Comparison of ENCODE assay signal across 36 mouse cellular contexts in the genomic region with DNA sequence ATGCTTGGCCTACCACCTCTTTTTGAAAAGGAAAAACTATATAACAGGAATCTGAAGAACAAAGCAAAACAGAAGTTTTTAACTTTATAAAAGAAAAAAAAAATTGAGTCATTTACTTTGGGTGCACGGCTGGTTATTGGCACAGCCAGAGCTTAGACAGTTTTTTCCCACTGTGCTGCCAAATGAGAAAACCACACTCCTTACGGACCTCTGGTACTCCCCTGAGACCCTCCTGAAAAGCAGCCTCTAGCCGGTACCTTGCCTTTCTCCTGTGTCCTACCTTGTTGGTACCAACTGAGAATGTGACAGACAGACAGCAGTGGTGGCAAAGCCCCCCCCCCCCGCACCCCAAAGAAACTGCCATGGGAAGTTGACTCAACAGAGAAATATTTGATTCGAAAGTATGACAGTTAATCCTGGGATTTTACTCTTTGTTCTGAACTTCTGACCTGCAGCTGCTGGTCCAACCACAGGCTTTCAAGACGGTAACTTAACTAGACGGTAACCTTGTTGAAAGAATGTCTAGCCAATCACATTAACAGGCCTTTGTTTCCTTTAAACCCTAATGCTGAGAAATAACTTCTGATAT. TPM values are rescaled to one million over a fixed set of nuclear protein-coding genes. Genes with fewer than 3 reads are reported as not detected.
DNase-seq lines count a peak whose midpoint lies in the region; ATAC-seq and TF ChIP-seq lines count a peak whose summit lies in the region.
"Had no signal": no experiment of that assay in that cellular context is flagged by ENCODE, and none has a peak within 500 bp of the region (broad histone marks: within the 10 kb centered on the region; RNA-seq: fewer than 3 reads in every experiment).

No protein-coding gene starts in this region.

- H3K4me2 ChIP-seq in heart, embryonic 12.5 days = no peak overlapping the region
- H3K4me2 ChIP-seq in hindbrain, embryonic 14.5 days (replicated peaks) = no peak overlapping the region
- H3K4me2 ChIP-seq: embryonic facial prominence, embryonic 12.5 days; forebrain, embryonic 12.5 days; heart, embryonic 13.5 days; hindbrain, embryonic 15.5 days; liver, embryonic 15.5 days; midbrain, embryonic 12.5 days; neural tube, embryonic 13.5 days had no signal

- no peaks in the 10 kb centered on the region for H3K9me3 ChIP-seq in heart, embryonic 12.5 days (replicated peaks)
- H3K9me3 ChIP-seq in hindbrain, embryonic 14.5 days (ENCODE audit: control insufficient read depth, low read length) = no peaks in the 10 kb centered on the region
- H3K9me3 ChIP-seq: embryonic facial prominence, embryonic 12.5 days; forebrain, embryonic 12.5 days; heart, embryonic 13.5 days; hindbrain, embryonic 15.5 days; liver, embryonic 15.5 days; megakaryocyte, embryonic 14.5 days; midbrain, embryonic 12.5 days; neural tube, embryonic 13.5 days had no signal

- TF ChIP-seq POLR2A in embryonic fibroblast, embryonic 13.5 days (IDR thresholded peaks at IDR 0.05; ENCODE audit: low read depth, low read length) = no peak

- H3K27me3 ChIP-seq in heart, embryonic 12.5 days (replicated peaks) = no peaks in the 10 kb centered on the region
- H3K27me3 ChIP-seq in hindbrain, embryonic 14.5 days (ENCODE audit: control insufficient read depth, insufficient read depth, low read length) = no peaks in the 10 kb centered on the region
- H3K27me3 ChIP-seq: CH12.LX; embryonic facial prominence, embryonic 12.5 days; forebrain, embryonic 12.5 days; heart, embryonic 13.5 days; hindbrain, embryonic 15.5 days; liver, embryonic 15.5 days; midbrain, embryonic 12.5 days; neural tube, embryonic 13.5 days had no signal

- peak; percentile 89 for DNase-seq in heart, adult 11 months
- peak; percentile 69 for DNase-seq in 3134 (ENCODE audit: extremely low read depth, insufficient read length, low spot score)
- DNase-seq in Muller cell, postnatal 12 days (ENCODE audit: inconsistent ontology term) = peak; percentile 95
- DNase-seq in adrenal gland, adult 18-20 months (ENCODE audit: low spot score in 2 of 2) = no peak
- no peak for DNase-seq in hindbrain, embryonic 14.5 days (ENCODE audit: low spot score)
- DNase-seq: adrenal gland, adult 2 months; adrenal gland, postnatal 36 days; B cell, adult 2 months; cerebellum, adult 8-10 months; cerebellum, postnatal 25 days; forebrain, postnatal 0 days; gastrocnemius, postnatal 14 days; heart, postnatal 10 days; kidney, adult 18-20 months; kidney, postnatal 4 days; left cerebral cortex, postnatal 4 days; liver; lung, postnatal 4 days; right cerebral cortex, postnatal 4 days; thymus, adult 18-20 months; thymus, postnatal 25 days had no signal

- no peak for TF ChIP-seq CTCF in embryonic fibroblast, embryonic 13.5 days (IDR thresholded peaks at IDR 0.05; ENCODE audit: borderline replicate concordance, insufficient read depth, low read length)

- H3K4me1 ChIP-seq in heart, embryonic 12.5 days (replicated peaks) = peaks cover 20% of the 10 kb centered on the region
- peaks cover 26% of the 10 kb centered on the region for H3K4me1 ChIP-seq in embryonic fibroblast, embryonic 13.5 days (ENCODE audit: control insufficient read depth, insufficient read depth, low read length)
- no peaks in the 10 kb centered on the region for H3K4me1 ChIP-seq in hindbrain, embryonic 14.5 days (replicated peaks; ENCODE audit: control insufficient read depth, insufficient read depth, low read length)
- H3K4me1 ChIP-seq: hindbrain, embryonic 15.5 days; neural tube, embryonic 13.5 days had no signal

- 66% methylated on average over 7 of the region's 7 CpGs for WGBS in heart, embryonic 12.5 days
- 71% methylated on average over 7 of the region's 7 CpGs for WGBS in hindbrain, embryonic 14.5 days

- H3K27ac ChIP-seq in heart, embryonic 12.5 days (ENCODE audit: poor library complexity, severe bottlenecking) = no peak overlapping the region
- H3K27ac ChIP-seq in embryonic fibroblast, embryonic 13.5 days (ENCODE audit: insufficient read depth, low read length) = peak overlapping the region; percentile 92
- no peak overlapping the region for H3K27ac ChIP-seq in hindbrain, embryonic 14.5 days
- H3K27ac ChIP-seq: embryonic facial prominence, embryonic 12.5 days; forebrain, embryonic 12.5 days; heart, embryonic 13.5 days; hindbrain, embryonic 15.5 days; kidney, postnatal 0 days; liver, embryonic 15.5 days; midbrain, embryonic 12.5 days; neural tube, embryonic 13.5 days; stomach, postnatal 0 days had no signal

- H3K9ac ChIP-seq in heart, embryonic 12.5 days = no peak overlapping the region
- H3K9ac ChIP-seq in hindbrain, embryonic 14.5 days = no peak overlapping the region
- H3K9ac ChIP-seq: embryonic facial prominence, embryonic 12.5 days; forebrain, embryonic 12.5 days; forebrain, postnatal 0 days; heart, embryonic 13.5 days; hindbrain, embryonic 15.5 days; liver, embryonic 15.5 days; midbrain, embryonic 12.5 days; neural tube, embryonic 13.5 days had no signal

- no peak for ATAC-seq in heart, embryonic 12.5 days (ENCODE audit: insufficient number of reproducible peaks, low FRiP score)
- ATAC-seq in hindbrain, embryonic 14.5 days (ENCODE audit: low FRiP score) = no peak
- ATAC-seq: forebrain, postnatal 0 days; inflammation-experienced regulatory T-cells, adult 6 months had no signal

- H3K36me3 ChIP-seq in heart, embryonic 12.5 days = no peaks in the 10 kb centered on the region
- H3K36me3 ChIP-seq in hindbrain, embryonic 14.5 days (replicated peaks; ENCODE audit: control insufficient read depth, insufficient read depth) = no peaks in the 10 kb centered on the region
- H3K36me3 ChIP-seq: embryonic facial prominence, embryonic 12.5 days; forebrain, embryonic 12.5 days; heart, embryonic 13.5 days; hindbrain, embryonic 15.5 days; liver, embryonic 15.5 days; midbrain, embryonic 12.5 days; neural tube, embryonic 13.5 days had no signal

- H3K4me3 ChIP-seq in heart, embryonic 12.5 days = no peak overlapping the region
- no peak overlapping the region for H3K4me3 ChIP-seq in embryonic fibroblast, embryonic 13.5 days (ENCODE audit: insufficient read depth, low read length)
- H3K4me3 ChIP-seq in hindbrain, embryonic 14.5 days (replicated peaks; ENCODE audit: low read length) = no peak overlapping the region
- H3K4me3 ChIP-seq: embryonic facial prominence, embryonic 12.5 days; erythroblast, embryonic 14.5 days; forebrain, embryonic 12.5 days; heart, embryonic 13.5 days; hindbrain, embryonic 15.5 days; liver, embryonic 15.5 days; megakaryocyte, embryonic 14.5 days; midbrain, embryonic 12.5 days; neural tube, embryonic 13.5 days had no signal

RNA-seq across cellular contexts. Expression of a gene that starts 50.7 kb away (rescaled TPM):
- 455 and 460 TPM in 2 replicates for polyA plus RNA-seq in heart, embryonic 12.5 days (2016; fragmentation: Nextera tagmentation; extraction: Ambion mirVana)
- polyA plus RNA-seq in embryonic fibroblast, embryonic 13.5 days (2011; ENCODE audit: insufficient read length, low read depth, missing spikeins) = 720 and 799 TPM in 2 replicates
- 100 to 1,000 TPM; 349 to 353 TPM for total RNA-seq in adrenal gland, adult 18-20 months (2021)
- polyA plus RNA-seq in hindbrain, embryonic 14.5 days (2014; fragmentation: Nextera tagmentation; extraction: Ambion mirVana) = 436 and 444 TPM in 2 replicates

Comparison
In these comparisons a context has a peak if more than half of its experiments do, and no peak if none do; other contexts are left out.
1. DNase-seq: peak in heart, adult 11 months (single experiment), 3134 (single experiment) and Muller cell, postnatal 12 days (single experiment); none in adrenal gland, adult 18-20 months (0 of 2) and hindbrain, embryonic 14.5 days (single experiment).